Mouse (Mus musculus) left cerebral cortex, postnatal 10 days (tissue): ENCODE data around the gene Apold1. TPM values are rescaled to one million over a fixed set of nuclear protein-coding genes. Genes with fewer than 3 reads are reported as not detected.

ENCODE experiments used
- DNase-seq, 2 experiments: peaks; one replicate each; pipeline ENCODE4 v3.0.0; 2021 to 2022; ENCODE audit warnings: low spot score in 2 of 2, mixed read lengths in 1 of 2; ENCODE audit errors: extremely low spot score in 1 of 2
- intact Hi-C: fragments of 180-260 bp; cut with DNase I; formaldehyde crosslinking; loops from one replicate; pipeline ENCODE4 v1.15.1; 2025
- total RNA-seq, 2 experiments: library from RNA; stranded (reverse); gene quantifications; 2 replicates each; pipeline ENCODE4 v1.2.3; 2021

The Apold1 gene
- total RNA-seq, 2 experiments from 2014 or later = 5.4 to 5.7 TPM

- intact Hi-C loops = no loop called here
- no peak for DNase-seq
Measured at GRCm38 (mm10) chr6:134966681-134967080, 14.8 kb upstream of the Apold1 start.

GRCm38 (mm10) chr6:134968326-134968725, 13.2 kb upstream of the Apold1 start:
- intact Hi-C loops = no loop called here
- no peak for DNase-seq

GRCm38 (mm10) chr6:134969498-134969897, 12.0 kb upstream of the Apold1 start:
- DNase-seq = no peak

DNA sequence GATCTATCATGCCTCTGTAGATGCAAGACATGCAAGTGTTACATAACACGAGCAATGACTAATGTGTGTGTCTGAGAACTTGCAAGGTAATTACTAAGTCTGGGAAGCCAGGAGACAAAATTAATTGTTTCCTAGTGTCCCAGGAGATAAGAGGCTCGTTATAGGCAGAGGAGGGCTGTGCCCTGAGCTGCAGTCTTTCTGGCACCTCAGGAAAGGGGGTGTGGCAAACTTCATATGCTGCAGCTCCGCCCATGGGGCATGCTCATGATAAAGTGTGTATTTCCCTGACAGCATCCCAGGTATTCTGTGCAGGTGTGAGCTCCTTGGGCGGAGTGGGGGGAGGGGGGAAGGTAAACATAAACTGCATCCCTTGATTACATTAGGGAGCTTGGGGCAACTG, 9.4 kb upstream of the Apold1 start:
- intact Hi-C loops = no loop called here
- DNase-seq = no peak

More at GRCm38 (mm10) chr6:134969498-134969897, 12.0 kb upstream of the Apold1 start:
- intact Hi-C loops = no loop called here

- DNase-seq = no peak
- intact Hi-C loops = no loop called here
Measured at GRCm38 (mm10) chr6:134976628-134977027, 4.9 kb upstream of the Apold1 start.

DNA sequence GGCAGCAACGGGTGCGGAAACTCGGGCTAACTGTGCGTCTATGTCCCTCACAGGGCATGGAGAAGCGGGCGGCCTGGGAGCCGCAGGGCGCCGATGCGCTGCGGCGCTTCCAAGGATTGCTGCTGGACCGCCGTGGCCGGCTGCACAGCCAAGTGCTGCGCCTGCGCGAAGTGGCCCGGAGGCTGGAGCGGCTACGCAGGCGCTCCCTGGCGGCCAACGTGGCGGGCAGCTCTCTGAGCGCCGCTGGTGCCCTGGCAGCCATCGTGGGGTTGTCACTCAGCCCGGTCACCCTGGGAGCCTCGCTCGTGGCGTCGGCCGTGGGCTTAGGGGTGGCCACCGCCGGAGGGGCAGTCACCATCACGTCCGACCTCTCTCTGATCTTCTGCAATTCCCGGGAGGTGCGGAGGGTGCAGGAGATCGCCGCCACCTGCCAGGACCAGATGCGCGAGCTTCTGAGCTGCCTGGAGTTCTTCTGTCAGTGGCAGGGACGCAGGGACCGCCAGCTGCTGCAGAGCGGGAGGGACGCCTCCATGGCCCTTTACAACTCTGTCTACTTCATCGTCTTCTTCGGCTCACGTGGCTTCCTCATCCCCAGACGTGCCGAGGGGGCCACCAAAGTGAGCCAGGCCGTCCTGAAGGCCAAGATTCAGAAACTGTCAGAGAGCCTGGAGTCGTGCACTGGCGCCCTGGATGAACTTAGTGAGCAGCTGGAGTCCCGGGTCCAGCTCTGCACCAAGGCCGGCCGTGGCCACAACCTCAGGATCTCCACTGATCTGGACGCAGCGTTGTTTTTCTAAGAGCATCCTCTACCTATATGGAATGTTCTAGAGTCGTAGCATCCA, 2.2 kb downstream of the Apold1 start:
- intact Hi-C loops = no loop called here
- DNase-seq = peak; percentile 79 to 96

GRCm38 (mm10) chr6:134984748-134985147, 3.2 kb downstream of the Apold1 start:
- no peak for DNase-seq
- intact Hi-C loops = no loop called here

GRCm38 (mm10) chr6:134988377-134988776, 6.9 kb downstream of the Apold1 start:
- intact Hi-C loops = no loop called here

DNA sequence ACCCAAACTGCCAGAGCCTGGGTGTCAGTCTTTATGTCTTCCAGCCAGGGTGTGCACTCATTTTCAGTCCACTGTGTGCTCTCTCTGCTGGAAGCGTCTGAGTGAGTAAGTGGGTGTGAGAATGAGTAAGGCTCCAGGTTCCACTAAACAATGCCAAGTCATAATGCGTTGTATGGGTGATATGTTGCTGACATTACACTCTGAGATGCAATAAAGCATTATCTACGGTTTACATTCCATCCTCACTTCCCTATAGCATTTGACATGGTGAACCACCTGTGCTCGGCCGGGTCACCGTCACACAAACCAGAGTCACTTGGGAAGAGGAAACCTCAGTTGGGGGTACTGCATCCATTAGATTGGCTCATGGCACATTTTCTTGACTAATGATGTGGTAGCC, 9.2 kb downstream of the Apold1 start:
- no peak for DNase-seq
- intact Hi-C loops = no loop called here

More at GRCm38 (mm10) chr6:134988377-134988776, 6.9 kb downstream of the Apold1 start:
- DNase-seq = no peak

GRCm38 (mm10) chr6:134994031-134994651, 12.6 kb downstream of the Apold1 start:
- peak; percentile 45 to 72 for DNase-seq
- intact Hi-C loops = no loop called here

DNA sequence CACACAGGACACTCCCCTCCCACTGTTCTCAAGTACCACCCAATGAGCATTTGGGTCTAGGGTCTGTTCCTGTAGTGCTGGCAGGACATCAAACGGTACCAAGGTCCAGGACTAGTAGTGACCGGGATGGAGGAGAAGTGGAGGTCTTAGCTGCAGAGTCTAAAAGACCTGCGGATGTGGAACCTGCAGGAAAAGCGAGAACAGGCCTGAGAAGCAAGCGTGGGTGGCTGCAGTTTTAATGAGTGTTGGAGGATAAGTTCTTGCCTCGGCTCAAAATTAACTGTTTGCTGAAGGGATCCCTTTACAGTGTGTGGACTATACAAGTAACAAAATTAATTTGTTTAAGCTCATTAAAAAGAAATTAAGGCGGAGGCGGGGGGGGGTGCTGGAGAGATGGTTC, 13.5 kb downstream of the Apold1 start:
- intact Hi-C loops = no loop called here
- DNase-seq = no peak

- no peak for DNase-seq
- intact Hi-C loops = no loop called here
Measured at GRCm38 (mm10) chr6:134996918-134997317, 15.4 kb downstream of the Apold1 start.

DNA sequence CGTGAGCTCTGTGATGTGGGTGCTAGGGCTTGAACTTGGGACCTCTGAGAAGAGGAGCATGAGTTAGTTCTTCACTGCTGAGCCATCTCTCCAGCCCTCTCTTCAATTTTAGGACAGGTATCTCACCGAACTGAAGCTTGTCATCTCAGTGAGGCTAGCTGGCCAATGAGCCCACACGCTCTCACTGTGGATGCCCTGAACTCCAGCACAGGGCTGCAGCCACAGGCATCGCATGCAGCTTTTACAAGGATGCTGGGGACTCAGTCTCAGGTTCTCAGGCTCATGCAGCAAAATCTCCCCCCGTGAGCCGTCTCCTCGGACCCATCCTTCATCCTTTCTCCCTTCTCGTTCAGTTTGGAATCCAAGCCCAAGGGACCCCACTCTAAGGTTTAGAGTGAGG, 16.6 kb downstream of the Apold1 start:
- intact Hi-C loops = no loop called here
- DNase-seq = no peak

- DNase-seq = no peak
- intact Hi-C loops = no loop called here
Measured at GRCm38 (mm10) chr6:134998781-134999180, 17.3 kb downstream of the Apold1 start.

GRCm38 (mm10) chr6:135000272-135000671, 18.8 kb downstream of the Apold1 start:
- no peak for DNase-seq
- intact Hi-C loops = no loop called here

GRCm38 (mm10) chr6:135001991-135002390, 20.5 kb downstream of the Apold1 start:
- intact Hi-C loops = no loop called here

DNA sequence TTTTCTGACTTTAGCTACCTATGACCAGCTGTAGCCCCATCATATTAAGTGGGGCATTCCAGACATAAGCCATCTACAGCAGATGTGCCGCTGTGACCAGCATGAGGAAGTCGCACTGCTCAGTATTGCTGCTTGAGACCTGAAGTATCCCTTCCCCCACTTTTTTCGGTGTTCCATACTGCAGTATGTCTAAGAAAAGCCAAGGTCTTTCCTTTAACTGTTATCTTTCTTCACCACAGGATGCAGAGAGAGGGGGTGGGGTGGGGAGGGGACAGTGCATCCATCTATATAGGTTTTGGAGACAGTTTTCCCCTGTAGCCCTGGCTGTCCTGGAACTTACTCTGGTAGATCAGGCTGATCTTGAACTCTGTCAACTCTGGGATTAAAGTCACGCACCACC, 24.9 kb downstream of the Apold1 start:
- no peak for DNase-seq
- intact Hi-C loops = no loop called here

More at GRCm38 (mm10) chr6:135001991-135002390, 20.5 kb downstream of the Apold1 start:
- DNase-seq = no peak

DNA sequence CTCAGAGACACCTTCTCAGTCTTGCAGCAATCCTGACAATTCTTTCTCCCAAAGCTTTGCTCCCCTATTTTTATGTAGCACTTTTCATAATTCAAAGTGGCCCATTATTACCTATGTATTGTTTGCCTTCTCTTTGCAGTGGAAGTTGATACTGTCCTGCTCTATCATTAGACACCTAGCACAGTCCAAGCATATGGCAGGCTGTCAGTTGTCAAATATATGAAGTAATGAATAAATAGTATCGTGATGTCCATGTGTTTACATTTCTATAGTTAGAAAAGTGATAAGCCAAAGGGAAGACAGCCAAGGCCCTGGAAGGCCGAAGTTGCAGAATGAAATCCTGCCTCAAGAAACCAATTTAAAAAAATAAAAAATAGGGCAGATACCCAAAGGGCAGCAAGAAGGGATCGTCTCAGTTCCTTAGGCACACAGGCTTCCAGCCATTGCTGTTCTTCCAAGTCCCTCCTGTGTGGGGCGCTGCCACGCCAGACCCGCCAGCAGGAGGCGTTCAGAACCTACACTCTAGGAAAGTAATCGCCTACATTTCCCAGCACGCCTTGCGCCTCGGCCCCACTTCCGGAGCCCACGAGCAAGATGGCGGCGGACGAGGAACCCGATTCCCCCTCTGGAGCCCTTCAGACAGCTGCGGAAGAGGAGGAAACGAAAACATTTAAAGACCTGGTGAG, 29.7 kb downstream of the Apold1 start, which contains the start of gene Ddx47:
Gene Ddx47 (plus strand): TSS at position 565 of the 686 bp plus-strand sequence.
- intact Hi-C loops = no loop called here
- peak; percentile 93 to 96 for DNase-seq

DNA sequence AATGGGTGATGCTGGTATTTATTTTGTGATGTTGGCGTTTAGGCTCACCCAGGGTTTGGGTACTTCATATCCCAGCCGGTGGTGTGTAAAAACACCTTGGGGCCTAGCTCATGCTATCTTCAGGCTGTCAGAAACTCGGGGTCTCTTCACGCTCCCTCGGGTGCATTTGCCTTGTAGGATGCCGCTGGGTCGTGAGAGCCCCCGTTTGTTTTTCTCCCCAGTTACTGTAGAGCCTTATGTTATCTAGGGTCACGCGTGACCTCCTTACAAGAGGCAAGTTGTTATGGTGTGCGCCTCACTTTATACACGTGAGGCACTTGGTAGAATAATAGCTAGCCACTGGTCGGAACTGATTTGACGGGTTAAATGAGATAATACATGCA, 30.2 kb downstream of the Apold1 start:
- intact Hi-C loops = no loop called here
- DNase-seq = no peak

DNA sequence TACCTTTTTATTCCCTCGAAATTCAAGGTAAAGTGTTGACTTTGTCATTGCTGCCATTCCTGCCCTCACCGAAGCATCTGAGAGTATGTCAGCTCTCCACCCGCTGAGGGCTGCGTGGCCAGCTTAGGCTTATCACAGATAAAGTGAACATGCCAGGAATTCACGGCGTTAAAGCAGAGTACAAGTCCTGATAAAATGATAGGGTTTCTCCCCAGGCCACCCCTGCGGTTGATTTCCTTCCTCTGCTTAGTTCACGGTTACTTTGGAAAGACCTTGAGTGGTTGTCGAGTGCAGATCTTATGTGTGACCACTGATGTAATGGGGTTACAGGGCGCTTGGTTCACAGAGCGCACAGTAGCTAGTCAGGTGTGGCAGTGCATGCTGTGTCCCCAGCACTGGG, 35.7 kb downstream of the Apold1 start:
- DNase-seq = no peak
- intact Hi-C loops = no loop called here
